Mouse (Mus musculus): ENCODE results near the gene Megf6. TPM values are rescaled to one million over a fixed set of nuclear protein-coding genes. Genes with fewer than 3 reads are reported as not detected.

The Megf6 gene
- polyA plus RNA-seq, 1 experiment from 2014 or later: 9.6 TPM

DNA sequence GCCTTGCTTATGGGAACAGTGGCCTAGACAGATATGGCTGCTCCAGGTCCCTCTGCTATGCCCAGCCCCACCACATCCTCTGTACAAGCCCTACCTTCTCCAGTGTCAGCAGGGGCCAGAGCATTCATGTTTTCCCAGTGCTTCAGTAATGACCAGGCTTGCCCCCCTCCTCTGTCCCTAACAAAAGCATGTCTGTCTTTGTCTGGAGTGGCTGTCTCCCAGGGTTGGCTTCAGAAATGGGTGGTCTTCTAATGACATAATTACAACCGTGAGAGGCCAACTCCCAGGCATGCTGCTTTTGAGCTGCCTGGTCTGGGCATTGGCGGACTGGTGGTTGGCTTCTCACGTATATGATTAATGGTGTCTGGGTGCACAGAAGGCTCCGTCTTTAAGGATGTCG, 31.0 kb downstream of the Megf6 start:
- peaks cover 30% of the 10 kb centered on the region for H3K4me1 ChIP-seq (replicated peaks)
- H3K9me3 ChIP-seq: no peaks in the 10 kb centered on the region
- no peaks in the 10 kb centered on the region for H3K36me3 ChIP-seq
- WGBS: 50% methylated on average over 5 of the region's 5 CpGs
- H3K4me3 ChIP-seq: no peak overlapping the region
- no peak overlapping the region for H3K27ac ChIP-seq
- ATAC-seq (ENCODE audit: low FRiP score): no peak
- H3K4me2 ChIP-seq: no peak overlapping the region
- no peaks in the 10 kb centered on the region for H3K27me3 ChIP-seq
- H3K9ac ChIP-seq: no peak overlapping the region

DNA sequence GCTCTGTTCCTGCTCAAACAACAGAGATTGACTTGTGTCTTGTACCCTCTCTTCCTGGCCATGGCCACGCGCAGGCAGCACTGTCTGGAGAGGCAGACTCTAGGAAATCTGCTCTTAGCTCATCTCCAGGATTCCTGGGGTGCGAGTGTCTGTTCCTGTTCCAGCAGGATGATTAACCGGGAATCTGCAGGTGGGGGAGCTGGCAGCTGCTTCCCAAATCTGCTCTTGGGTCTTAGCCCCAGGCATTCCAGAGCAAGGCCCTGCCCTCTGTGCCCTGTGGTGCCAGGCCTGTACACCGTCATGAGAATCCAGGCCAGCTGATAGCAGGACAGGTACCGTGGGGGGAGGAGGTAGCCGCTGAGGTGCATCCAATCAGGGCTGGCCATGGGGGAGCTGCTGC, 34.0 kb downstream of the Megf6 start:
- H3K4me2 ChIP-seq: no peak overlapping the region
- 0 out of 2 replicates have a peak overlapping the region, but pooled peaks have one; percentile 3 for H3K9ac ChIP-seq
- ATAC-seq (ENCODE audit: low FRiP score): no peak
- no peak overlapping the region for H3K4me3 ChIP-seq
- 77% methylated on average over 7 of the region's 7 CpGs for WGBS
- H3K27ac ChIP-seq: no peak overlapping the region
- peaks cover 14% of the 10 kb centered on the region for H3K4me1 ChIP-seq (replicated peaks)
- H3K9me3 ChIP-seq: no peaks in the 10 kb centered on the region
- H3K27me3 ChIP-seq: no peaks in the 10 kb centered on the region
- H3K36me3 ChIP-seq: no peaks in the 10 kb centered on the region

DNA sequence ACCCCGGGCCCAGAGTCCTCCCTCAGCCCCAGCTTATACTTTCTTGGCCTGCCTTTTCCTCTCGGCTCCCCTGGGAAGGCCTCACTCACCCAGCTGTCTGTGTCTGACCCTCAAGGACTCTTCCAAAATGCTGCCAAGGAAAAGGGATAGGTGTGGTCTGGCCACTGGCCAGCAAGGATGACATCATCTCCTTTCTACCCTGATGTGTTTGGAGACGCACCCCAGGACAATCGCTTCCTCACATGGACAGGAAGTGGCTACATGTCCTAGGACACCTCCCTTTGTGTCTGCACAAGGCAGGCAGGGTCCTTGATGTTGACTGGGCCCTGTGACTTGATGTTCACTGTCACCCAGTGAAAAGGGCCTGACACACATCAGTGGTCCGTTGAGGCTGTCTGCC, 34.9 kb downstream of the Megf6 start:
- 75% methylated on average over 5 of the region's 5 CpGs for WGBS
- Histone ChIP-seq H3K9ac (no peak overlapping the region), H3K4me2 (no peak overlapping the region)

GRCm38 (mm10) chr4:154207261-154207660, 36.7 kb downstream of the Megf6 start:
- Histone ChIP-seq H3K36me3 (no peaks in the 10 kb centered on the region), H3K4me3 (no peak overlapping the region), H3K4me2 (no peak overlapping the region), H3K27me3 (no peaks in the 10 kb centered on the region), H3K27ac (no peak overlapping the region), H3K9ac (no peak overlapping the region), H3K9me3 (no peaks in the 10 kb centered on the region), H3K4me1 (replicated peaks) (peaks cover 11% of the 10 kb centered on the region)
- ATAC-seq (ENCODE audit: low FRiP score): peak; percentile 37
- WGBS: 15% methylated on average over 5 of the region's 5 CpGs

More for the DNA sequence above, 34.9 kb downstream of the Megf6 start:
- Histone ChIP-seq H3K4me3 (no peak overlapping the region), H3K27me3 (no peaks in the 10 kb centered on the region), H3K27ac (no peak overlapping the region), H3K36me3 (no peaks in the 10 kb centered on the region), H3K4me1 (replicated peaks) (peaks cover 17% of the 10 kb centered on the region), H3K9me3 (no peaks in the 10 kb centered on the region)
- no peak for ATAC-seq (ENCODE audit: low FRiP score)

- H3K4me3 ChIP-seq: no peak overlapping the region
- no peak for ATAC-seq (ENCODE audit: low FRiP score)
- no peak overlapping the region for H3K27ac ChIP-seq
- no peaks in the 10 kb centered on the region for H3K9me3 ChIP-seq
- H3K9ac ChIP-seq: no peak overlapping the region
- 72% methylated on average over 6 of the region's 6 CpGs for WGBS
- H3K4me1 ChIP-seq (replicated peaks): peaks cover 15% of the 10 kb centered on the region
- no peak overlapping the region for H3K4me2 ChIP-seq
- H3K27me3 ChIP-seq: no peaks in the 10 kb centered on the region
- H3K36me3 ChIP-seq: no peaks in the 10 kb centered on the region
Measured at GRCm38 (mm10) chr4:154209054-154209453, 38.5 kb downstream of the Megf6 start.

- no peak overlapping the region for H3K4me2 ChIP-seq
- no peak overlapping the region for H3K27ac ChIP-seq
- H3K9me3 ChIP-seq: no peaks in the 10 kb centered on the region
- 21% methylated on average over 3 of the region's 3 CpGs for WGBS
- 0 out of 2 replicates have a peak overlapping the region, but pooled peaks have one; percentile 19 for H3K9ac ChIP-seq
- H3K27me3 ChIP-seq: no peaks in the 10 kb centered on the region
- H3K4me1 ChIP-seq (replicated peaks): peaks cover 15% of the 10 kb centered on the region
- no peak for ATAC-seq (ENCODE audit: low FRiP score)
- no peak overlapping the region for H3K4me3 ChIP-seq
- no peaks in the 10 kb centered on the region for H3K36me3 ChIP-seq
Measured at GRCm38 (mm10) chr4:154209825-154210224, 39.3 kb downstream of the Megf6 start.

DNA sequence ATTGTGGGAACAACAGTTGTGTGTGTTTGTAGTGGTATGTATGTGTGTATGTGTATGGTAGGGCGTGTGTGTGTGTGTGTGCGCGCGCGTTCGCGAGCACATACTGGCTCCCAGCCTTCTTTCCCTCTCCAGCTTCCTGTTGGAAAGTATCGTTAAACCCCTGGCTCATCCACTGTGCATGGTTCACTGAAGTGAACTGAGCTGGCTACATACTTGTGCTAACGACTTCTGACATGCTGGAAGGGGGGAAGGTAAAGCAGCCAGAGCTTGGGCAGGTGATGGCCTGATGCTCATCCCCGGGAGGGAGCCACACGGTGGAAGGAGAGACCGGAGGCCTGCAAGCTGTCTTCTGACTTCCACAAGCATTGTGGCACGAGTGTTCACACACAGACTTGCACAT, 40.9 kb downstream of the Megf6 start:
- Histone ChIP-seq H3K27me3 (no peaks in the 10 kb centered on the region), H3K4me2 (no peak overlapping the region), H3K9ac (no peak overlapping the region), H3K36me3 (no peaks in the 10 kb centered on the region), H3K4me1 (replicated peaks) (peaks cover 15% of the 10 kb centered on the region), H3K27ac (0 out of 2 replicates have a peak overlapping the region, but pooled peaks have one; percentile 14), H3K9me3 (no peaks in the 10 kb centered on the region), H3K4me3 (no peak overlapping the region)
- WGBS: 83% methylated on average over 13 of the region's 13 CpGs
- no peak for ATAC-seq (ENCODE audit: low FRiP score)

DNA sequence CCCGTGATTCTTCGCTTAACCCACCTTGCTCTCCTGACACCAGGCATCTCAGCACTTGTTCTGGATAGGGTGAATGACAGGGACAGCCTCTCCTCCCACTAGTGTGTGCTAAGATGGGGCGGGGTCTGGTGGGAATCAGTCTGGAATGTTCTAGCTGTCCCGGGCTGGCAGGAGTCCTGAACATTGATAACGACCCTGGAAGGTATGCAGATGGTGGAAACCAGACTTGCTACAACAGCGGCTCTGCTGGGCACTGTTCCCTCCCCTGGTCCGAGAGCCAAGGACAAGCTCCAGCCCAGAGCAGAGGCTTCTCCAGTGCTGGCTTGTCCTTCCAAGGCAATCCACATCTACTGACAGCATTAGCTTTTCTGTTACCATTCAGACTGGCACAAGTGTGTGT, 43.1 kb downstream of the Megf6 start:
- Histone ChIP-seq H3K4me2 (no peak overlapping the region), H3K27me3 (no peaks in the 10 kb centered on the region), H3K4me3 (no peak overlapping the region), H3K9me3 (no peaks in the 10 kb centered on the region), H3K27ac (no peak overlapping the region), H3K9ac (no peak overlapping the region), H3K4me1 (replicated peaks) (peaks cover 15% of the 10 kb centered on the region), H3K36me3 (no peaks in the 10 kb centered on the region)
- 80% methylated on average over 7 of the region's 7 CpGs for WGBS
- ATAC-seq (ENCODE audit: low FRiP score): no peak

DNA sequence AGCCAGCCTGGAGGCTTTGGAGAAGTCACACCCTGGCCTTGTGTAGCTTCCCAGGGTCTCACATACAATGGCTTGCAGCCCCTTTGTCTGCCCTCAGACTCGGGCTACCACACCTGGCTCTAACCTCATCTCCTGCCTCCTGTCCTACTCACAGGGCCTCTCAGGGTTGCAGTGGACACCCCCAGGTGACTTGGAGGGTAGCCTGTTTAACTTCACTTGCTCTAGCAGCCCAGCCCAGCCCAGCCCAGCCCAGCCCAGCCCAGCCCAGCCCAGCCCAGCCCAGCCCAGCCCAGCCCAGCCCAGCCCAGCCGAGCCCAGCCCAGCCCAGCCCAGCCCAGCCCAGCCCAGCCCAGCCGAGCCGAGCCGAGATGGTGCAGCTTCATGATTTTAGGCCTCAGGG, 43.5 kb downstream of the Megf6 start:
- ATAC-seq (ENCODE audit: low FRiP score): no peak
- no peaks in the 10 kb centered on the region for H3K36me3 ChIP-seq
- H3K27me3 ChIP-seq: no peaks in the 10 kb centered on the region
- H3K9me3 ChIP-seq: no peaks in the 10 kb centered on the region
- no peak overlapping the region for H3K4me3 ChIP-seq
- H3K9ac ChIP-seq: no peak overlapping the region
- WGBS: 13% methylated on average over 5 of the region's 5 CpGs
- H3K27ac ChIP-seq: no peak overlapping the region
- peaks cover 15% of the 10 kb centered on the region for H3K4me1 ChIP-seq (replicated peaks)
- H3K4me2 ChIP-seq: no peak overlapping the region

DNA sequence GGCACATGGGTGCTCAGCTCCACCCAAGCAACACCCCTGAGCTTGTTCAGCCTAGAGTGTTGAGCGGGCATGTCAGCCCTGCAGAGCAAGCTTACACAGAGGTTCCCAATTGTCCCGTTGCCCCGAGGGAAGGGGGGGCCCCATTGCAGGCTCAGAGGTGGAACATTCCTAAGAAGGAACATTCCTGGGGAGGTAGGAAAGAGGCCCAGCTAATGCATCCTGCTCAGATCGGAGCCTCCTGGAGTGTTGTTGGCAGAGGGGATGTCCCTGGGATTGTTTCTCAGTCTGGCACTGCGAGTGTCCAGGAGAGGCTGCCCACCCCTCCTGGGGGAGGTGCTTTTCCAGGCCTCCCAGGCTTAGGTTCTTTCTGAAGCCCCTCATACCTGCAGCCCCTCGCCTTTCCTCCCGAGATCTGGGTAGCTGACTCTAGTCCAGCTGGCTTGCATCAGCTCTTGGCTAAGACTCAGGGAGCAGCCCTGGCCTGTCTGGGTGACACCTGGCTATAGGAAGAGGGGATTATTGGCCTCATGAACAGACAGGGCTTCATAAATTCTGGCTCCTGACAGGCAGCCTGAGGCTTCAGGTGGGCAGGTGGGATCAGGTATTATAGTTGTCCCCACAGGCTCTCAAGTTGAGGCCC, 47.3 kb downstream of the Megf6 start:
- Histone ChIP-seq H3K36me3 (no peaks in the 10 kb centered on the region), H3K4me2 (no peak overlapping the region), H3K4me1 (replicated peaks) (peaks cover 18% of the 10 kb centered on the region), H3K9me3 (no peaks in the 10 kb centered on the region), H3K9ac (no peak overlapping the region), H3K27me3 (no peaks in the 10 kb centered on the region), H3K4me3 (no peak overlapping the region), H3K27ac (no peak overlapping the region)
- WGBS: 75% methylated on average over 7 of the region's 7 CpGs
- no peak for ATAC-seq (ENCODE audit: low FRiP score)

DNA sequence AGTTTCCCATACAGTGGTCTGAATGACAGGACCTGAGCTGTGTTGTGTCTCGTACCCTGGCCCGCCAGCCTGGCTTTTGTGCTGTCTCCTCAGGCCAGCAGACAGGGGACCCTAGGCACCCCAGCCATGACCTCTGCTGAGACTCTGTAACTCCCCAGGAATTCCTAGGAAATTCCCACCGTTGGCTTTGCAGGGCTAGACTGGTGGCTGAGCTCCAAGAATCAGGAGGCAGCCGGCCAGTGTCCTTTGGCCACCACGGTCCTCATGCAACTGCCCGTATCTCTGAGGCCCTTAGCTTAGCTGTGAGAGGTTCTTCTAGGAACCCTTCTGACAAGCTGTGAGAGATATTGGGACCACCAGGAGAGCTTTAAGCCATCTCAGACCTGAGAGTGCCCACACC, 52.2 kb downstream of the Megf6 start:
- peaks cover 40% of the 10 kb centered on the region for H3K4me1 ChIP-seq (replicated peaks)
- H3K27me3 ChIP-seq: no peaks in the 10 kb centered on the region
- no peak overlapping the region for H3K9ac ChIP-seq
- 69% methylated on average over 6 of the region's 6 CpGs for WGBS
- H3K36me3 ChIP-seq: no peaks in the 10 kb centered on the region
- H3K4me3 ChIP-seq: no peak overlapping the region
- H3K9me3 ChIP-seq: no peaks in the 10 kb centered on the region
- no peak for ATAC-seq (ENCODE audit: low FRiP score)
- no peak overlapping the region for H3K4me2 ChIP-seq
- no peak overlapping the region for H3K27ac ChIP-seq

DNA sequence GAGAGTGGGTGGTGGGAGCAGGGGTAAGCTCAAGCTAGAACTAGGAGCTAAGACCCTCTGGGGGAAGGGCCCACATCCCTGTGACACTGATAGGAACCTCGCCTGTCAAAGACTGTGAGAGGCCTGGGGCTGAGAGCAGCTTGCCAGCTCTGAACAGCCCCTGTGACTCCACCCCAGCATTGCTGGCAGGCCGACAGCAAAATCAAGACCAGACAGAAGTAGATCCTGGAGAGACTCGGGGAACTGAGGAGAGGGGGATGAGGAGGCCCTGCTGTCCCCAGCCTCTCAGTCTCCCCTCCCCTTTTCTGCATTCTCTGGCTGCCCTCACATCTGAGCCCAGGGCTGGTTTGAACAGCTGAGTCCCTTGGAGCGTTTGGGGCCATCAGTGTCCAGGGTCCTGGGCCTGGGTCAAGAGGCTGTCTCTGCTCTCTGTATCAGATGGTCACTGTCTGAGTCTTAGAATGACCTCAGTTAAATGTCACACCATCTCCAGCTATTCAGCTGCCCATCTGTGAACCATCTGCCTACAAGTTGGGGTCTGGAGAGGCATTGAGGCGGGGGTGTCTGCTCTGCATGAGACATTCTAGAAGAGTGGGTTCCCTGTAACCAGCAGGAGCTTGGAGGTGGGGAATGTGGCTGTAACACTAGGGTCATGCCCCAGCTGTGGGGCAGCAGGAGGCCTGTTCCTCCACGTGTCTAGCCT, 53.9 kb downstream of the Megf6 start:
- Histone ChIP-seq H3K9ac (no peak overlapping the region), H3K9me3 (no peaks in the 10 kb centered on the region), H3K4me2 (no peak overlapping the region), H3K36me3 (no peaks in the 10 kb centered on the region), H3K4me3 (no peak overlapping the region), H3K27ac (0 out of 2 replicates have a peak overlapping the region, but pooled peaks have one; percentile 44), H3K4me1 (replicated peaks) (peaks cover 37% of the 10 kb centered on the region), H3K27me3 (no peaks in the 10 kb centered on the region)
- 32% methylated on average over 6 of the region's 6 CpGs for WGBS
- peak; percentile 69; the same call in 1 of the 2 replicates for ATAC-seq (ENCODE audit: low FRiP score)

DNA sequence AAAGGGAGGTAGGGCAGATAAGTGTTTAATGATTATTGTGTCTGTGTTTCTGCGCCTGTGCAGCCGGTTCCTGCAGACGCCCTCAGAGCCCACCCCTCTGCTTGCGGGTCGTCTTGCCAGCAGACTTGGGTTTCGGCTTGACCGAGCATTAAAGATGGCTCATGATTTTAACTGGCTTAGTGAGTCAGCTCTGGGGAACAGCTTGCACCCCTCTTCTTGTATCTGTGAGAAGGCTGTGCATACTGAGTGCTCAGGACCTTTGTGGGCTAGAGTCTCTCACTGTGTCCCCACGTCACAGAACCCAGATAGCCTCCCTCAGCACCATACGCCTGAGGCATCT, 54.4 kb downstream of the Megf6 start:
- Histone ChIP-seq H3K9me3 (no peaks in the 10 kb centered on the region), H3K4me1 (replicated peaks) (peaks cover 32% of the 10 kb centered on the region), H3K4me2 (no peak overlapping the region), H3K36me3 (no peaks in the 10 kb centered on the region), H3K27me3 (no peaks in the 10 kb centered on the region), H3K4me3 (no peak overlapping the region), H3K27ac (no peak overlapping the region), H3K9ac (no peak overlapping the region)
- no peak for ATAC-seq (ENCODE audit: low FRiP score)
- 49% methylated on average over 9 of the region's 9 CpGs for WGBS
